Comparison of ENCODE assay signal across 9 mouse cellular contexts in genomic region chr13:6471643-6472042, GRCm38 (mm10).
A peak's percentile ranks its signal among the peaks of the same experiment; 100 is the strongest.
DNase-seq lines count a peak whose midpoint lies in the region; ATAC-seq lines count a peak whose summit lies in the region.
"Had no signal": no experiment of that assay in that cellular context is flagged by ENCODE, and none has a peak within 500 bp of the region (broad histone marks: within the 10 kb centered on the region; RNA-seq: fewer than 3 reads in every experiment).

No protein-coding gene starts in this region.

- H3K9me3 ChIP-seq in embryonic facial prominence, embryonic 10.5 days: no peaks in the 10 kb centered on the region
- H3K9me3 ChIP-seq in liver, embryonic 13.5 days (replicated peaks): no peaks in the 10 kb centered on the region
- H3K9me3 ChIP-seq in neural tube, embryonic 12.5 days: no peaks in the 10 kb centered on the region
- H3K9me3 ChIP-seq: heart, embryonic 15.5 days had no signal

- peaks cover 5% of the 10 kb centered on the region for H3K4me1 ChIP-seq in embryonic facial prominence, embryonic 10.5 days
- no peaks in the 10 kb centered on the region; the same call in 1 of the 2 replicates for H3K4me1 ChIP-seq in liver, embryonic 13.5 days (replicated peaks)
- H3K4me1 ChIP-seq in neural tube, embryonic 12.5 days: peaks cover 21% of the 10 kb centered on the region

- H3K4me3 ChIP-seq in embryonic facial prominence, embryonic 10.5 days: no peak overlapping the region
- no peak overlapping the region for H3K4me3 ChIP-seq in liver, embryonic 13.5 days (replicated peaks)
- H3K4me3 ChIP-seq in neural tube, embryonic 12.5 days: no peak overlapping the region
- H3K4me3 ChIP-seq: heart, embryonic 15.5 days had no signal

- H3K9ac ChIP-seq in liver, embryonic 13.5 days: no peak overlapping the region
- no peak overlapping the region for H3K9ac ChIP-seq in neural tube, embryonic 12.5 days
- H3K9ac ChIP-seq: heart, embryonic 15.5 days had no signal

- H3K27ac ChIP-seq in embryonic facial prominence, embryonic 10.5 days (replicated peaks): no peak overlapping the region
- H3K27ac ChIP-seq in liver, embryonic 13.5 days: no peak overlapping the region
- no peak overlapping the region for H3K27ac ChIP-seq in neural tube, embryonic 12.5 days
- H3K27ac ChIP-seq: heart, embryonic 15.5 days had no signal

- DNase-seq in ES-CJ7 (ENCODE audit: low read depth, low spot score): peak; percentile 66
- DNase-seq in adrenal gland, postnatal 36 days: peak; percentile 62 to 70
- peak; percentile 63 for DNase-seq in embryonic facial prominence, embryonic 10.5 days (ENCODE audit: low spot score)
- DNase-seq in heart, postnatal 10 days: peak; percentile 82 to 88
- peak; percentile 82 for DNase-seq in kidney, postnatal 10 days
- peak; percentile 2 for DNase-seq in liver, embryonic 13.5 days
- peak; percentile 43 for DNase-seq in thymus, postnatal 25 days

- H3K36me3 ChIP-seq in embryonic facial prominence, embryonic 10.5 days (replicated peaks): no peaks in the 10 kb centered on the region
- H3K36me3 ChIP-seq in liver, embryonic 13.5 days: no peaks in the 10 kb centered on the region
- H3K36me3 ChIP-seq in neural tube, embryonic 12.5 days: no peaks in the 10 kb centered on the region
- H3K36me3 ChIP-seq: heart, embryonic 15.5 days had no signal

- no peak overlapping the region for H3K4me2 ChIP-seq in liver, embryonic 13.5 days
- no peak overlapping the region for H3K4me2 ChIP-seq in neural tube, embryonic 12.5 days (replicated peaks)
- H3K4me2 ChIP-seq: heart, embryonic 15.5 days had no signal

- ATAC-seq in liver, embryonic 13.5 days (ENCODE audit: low read depth): no peak
- peak; percentile 52 for ATAC-seq in neural tube, embryonic 12.5 days (ENCODE audit: low FRiP score, low read depth)

- intact Hi-C loops in heart, postnatal 10 days (cut with DNase I): loop anchor here (1.0 to 10.0 kb wide), 6 partner anchors 57 to 1805 kb away; no protein-coding TSS in a partner anchor

- H3K27me3 ChIP-seq in embryonic facial prominence, embryonic 10.5 days (replicated peaks; ENCODE audit: low read depth, poor library complexity, severe bottlenecking): no peaks in the 10 kb centered on the region
- no peaks in the 10 kb centered on the region for H3K27me3 ChIP-seq in liver, embryonic 13.5 days
- no peaks in the 10 kb centered on the region for H3K27me3 ChIP-seq in neural tube, embryonic 12.5 days (replicated peaks)
- H3K27me3 ChIP-seq: heart, embryonic 15.5 days had no signal

- 12% methylated on average over 7 of the region's 7 CpGs for WGBS in embryonic facial prominence, embryonic 10.5 days
- WGBS in liver, embryonic 13.5 days (ENCODE audit: insufficient replicate concordance): 8% methylated on average over 7 of the region's 7 CpGs
- whole genome bisulfite sequencing in neural tube, embryonic 12.5 days: 13% methylated on average over 7 of the region's 7 CpGs

Comparison
In these comparisons a context has a peak if more than half of its experiments do, and no peak if none do; other contexts are left out.
1. DNase-seq: peak in every context shown above with its lines; median percentile 85 in heart, postnatal 10 days; 82 in kidney, postnatal 10 days; 66 in ES-CJ7; 66 in adrenal gland, postnatal 36 days; 63 in embryonic facial prominence, embryonic 10.5 days; 43 in thymus, postnatal 25 days; 2 in liver, embryonic 13.5 days.